Mouse (Mus musculus) ovary, adult 2 months (tissue): ENCODE results near the gene Ngef. TPM values are rescaled to one million over a fixed set of nuclear protein-coding genes. Genes with fewer than 3 reads are reported as not detected.

Experiments used
- polyA plus RNA-seq: library from polyadenylated mRNA; depleted of rRNA; stranded (reverse); fragments of >200 nt; gene quantifications from 2 replicates; pipeline ENCODE4 v1.2.3, GENCODE M21; 2012; rRNA removed

The Ngef gene
- polyA plus RNA-seq, result 16.9 and 19.5 TPM in 2 replicates

DNA sequence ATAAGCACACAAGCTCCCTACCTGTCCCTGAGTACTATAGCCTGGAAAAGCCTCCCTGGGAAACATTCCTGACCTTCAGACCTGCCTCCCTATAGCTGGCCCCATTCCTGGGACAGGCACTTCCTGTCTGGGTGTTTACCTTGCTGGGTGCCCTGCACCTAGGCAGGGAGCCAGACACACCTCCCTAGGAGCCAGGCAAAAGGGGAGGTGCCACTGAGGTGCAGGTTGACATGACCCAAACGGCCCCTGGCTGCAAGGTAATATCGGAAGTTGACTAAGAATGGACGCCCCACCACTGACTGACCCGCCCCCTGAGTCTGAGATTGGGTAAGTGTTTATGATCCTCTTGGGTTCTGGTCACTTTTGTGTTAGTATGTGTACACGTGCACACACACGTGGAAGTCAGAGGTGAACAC, at the start of gene Ngef:
Gene Ngef (minus strand): TSS at position 71 of the 416 bp plus-strand sequence.

DNA sequence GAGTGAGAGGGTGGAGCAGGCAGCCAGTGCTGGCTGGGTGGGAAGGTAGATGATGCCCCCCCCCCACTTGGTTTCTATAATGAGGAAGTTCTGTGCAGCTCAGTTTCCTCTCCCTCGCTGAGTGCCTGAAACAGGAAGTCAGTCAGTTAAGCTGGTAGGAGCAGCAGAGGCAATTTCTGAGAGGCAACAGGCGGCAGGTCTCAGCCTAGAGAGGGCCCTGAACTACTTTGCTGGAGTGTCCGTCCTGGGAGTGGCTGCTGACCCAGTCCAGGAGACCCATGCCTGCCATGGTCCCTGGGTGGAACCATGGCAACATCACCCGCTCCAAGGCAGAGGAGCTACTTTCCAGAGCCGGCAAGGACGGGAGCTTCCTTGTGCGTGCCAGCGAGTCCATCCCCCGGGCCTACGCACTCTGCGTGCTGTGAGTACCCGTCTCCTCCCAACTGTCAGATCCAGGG, 46.6 kb upstream of the Ngef start, which contains the start of gene Inpp5d:
Gene Inpp5d (plus strand): TSS at position 102 of the 458 bp plus-strand sequence.

DNA sequence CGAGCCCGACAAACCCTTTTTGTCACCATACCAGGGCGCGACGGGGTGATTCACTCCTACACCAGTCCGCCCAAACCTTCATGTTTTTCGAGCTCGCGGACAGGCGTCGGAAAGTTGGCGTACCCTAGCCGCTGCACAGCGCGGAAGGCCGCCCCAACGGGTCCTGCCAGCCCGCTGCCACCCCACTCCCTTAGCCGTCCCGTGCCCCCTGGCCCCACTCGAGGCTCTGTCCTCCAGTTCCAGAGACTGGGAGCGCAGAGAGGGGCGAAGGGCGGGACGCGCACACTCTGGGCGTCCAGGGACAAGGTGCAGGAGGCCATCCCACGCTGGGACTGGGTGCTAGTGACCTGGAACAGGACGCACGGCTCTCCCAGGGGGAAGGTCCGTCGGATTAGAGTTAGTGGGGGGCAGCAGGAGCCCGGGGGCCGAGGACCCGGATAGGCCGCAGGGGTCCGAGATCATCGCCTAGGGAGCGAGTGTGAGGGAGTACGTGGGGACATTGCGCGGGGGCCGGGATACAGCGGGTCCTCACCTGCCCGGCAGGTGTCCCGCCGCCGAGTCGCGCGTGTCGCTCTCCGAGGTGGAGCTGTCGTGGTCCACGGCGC, 64.0 kb downstream of the Ngef start, which contains the start of gene Neu2:
Gene Neu2 (plus strand): TSS at position 329 of the 605 bp plus-strand sequence.

GRCm38 (mm10) chr1:87469971-87470370, 103.7 kb downstream of the Ngef start, which contains the start of gene Snorc:
Gene Snorc, plus strand, starts transcription at chr1:87470271.

Other genes starting within 250 kb of the Ngef start
- gene Gigyf2, start 246.9 kb downstream of the Ngef start, polyA plus RNA-seq, result 25.4 and 29.7 TPM in 2 replicates
- gene Kcnj13, start 179.1 kb downstream of the Ngef start, polyA plus RNA-seq, result 0.12 and 0.17 TPM in 2 replicates
- not detected in 2 replicates for gene Snorc, start 103.6 kb downstream of the Ngef start, polyA plus RNA-seq
- gene Neu2, start 64.0 kb downstream of the Ngef start, polyA plus RNA-seq, result 0.57 and 0.68 TPM in 2 replicates
- gene Inpp5d, start 46.4 kb upstream of the Ngef start, polyA plus RNA-seq, result 27.5 and 30.4 TPM in 2 replicates
- 25.5 and 34.1 TPM in 2 replicates for gene Atg16l1, start 182.0 kb upstream of the Ngef start, polyA plus RNA-seq
- 0.31 and 0.69 TPM in 2 replicates for gene Sag, start 229.8 kb upstream of the Ngef start, polyA plus RNA-seq